Mouse (Mus musculus) kidney, postnatal 0 days (tissue): ENCODE results near the gene Nck1. TPM values are rescaled to one million over a fixed set of nuclear protein-coding genes. Genes with fewer than 3 reads are reported as not detected.
A peak's percentile ranks its signal among the peaks of the same experiment; 100 is the strongest.

ENCODE experiments used
- ATAC-seq: fragments of 200-750 bp; cut with Nextera tagmentation; replicated peaks from 2 replicates; pipeline ENCODE4 v1.8.0; 2017; ENCODE audit warnings: low read depth, moderate number of reproducible peaks, moderate TSS enrichment, moderate library complexity; ENCODE audit not compliant: low FRiP score
- DNase-seq: peaks from one replicate; pipeline ENCODE4 v3.0.0-alpha.2; 2016; ENCODE audit warnings: low spot score
- H3K27ac ChIP-seq: fragments of 300-500 bp; sonication (generic); 2 replicates; pipeline ENCODE4 v1.5.1; 2014; ENCODE audit warnings: mild to moderate bottlenecking
- H3K27me3 ChIP-seq: fragments of 300-500 bp; sonication (generic); 2 replicates; pipeline ENCODE4 v1.6.1; 2014; ENCODE audit warnings: low read length, mixed read lengths; ENCODE audit not compliant: insufficient read depth
- H3K36me3 ChIP-seq: fragments of 300-500 bp; sonication (generic); 2 replicates; pipeline ENCODE4 v1.6.1; 2014; ENCODE audit warnings: low read length, mixed read lengths; ENCODE audit not compliant: insufficient read depth
- H3K4me1 ChIP-seq: fragments of 300-500 bp; sonication (generic); replicated peaks from 2 replicates; pipeline ENCODE4 v1.6.1; 2014; ENCODE audit warnings: antibody characterized with exemption, low read length, mixed read lengths; ENCODE audit not compliant: insufficient read depth
- H3K4me2 ChIP-seq: fragments of 300-500 bp; sonication (generic); 2 replicates; pipeline ENCODE4 v1.6.1; 2014; ENCODE audit warnings: mild to moderate bottlenecking, low read length, moderate library complexity, mixed read lengths
- H3K4me3 ChIP-seq: fragments of 300-500 bp; sonication (generic); replicated peaks from 2 replicates; pipeline ENCODE4 v1.5.1; 2014; ENCODE audit warnings: low read depth, low read length
- H3K9ac ChIP-seq: fragments of 300-500 bp; sonication (generic); 2 replicates; pipeline ENCODE4 v1.6.1; 2014; ENCODE audit warnings: low read depth, low read length
- H3K9me3 ChIP-seq: fragments of 300-500 bp; sonication (generic); replicated peaks from 2 replicates; pipeline ENCODE4 v1.6.1; 2016; ENCODE audit warnings: low read length, inconsistent platforms, mixed read lengths
- CTCF ChIP-seq: IDR thresholded peaks from 2 replicates; pipeline ENCODE4 v1.5.1; 2016; ENCODE audit warnings: antibody characterized with exemption, low read depth, mild to moderate bottlenecking, moderate library complexity
- WGBS: fragments of 180-500 bp; shearing (Covaris S2); extraction: QIAGEN DNeasy Blood & Tissue Kit; methylation state at CpG from one replicate; pipeline ENCODE4 v1.1.7; 2014; 5-methylcytosine and 5-hydroxymethylcytosine counted together
- polyA plus RNA-seq: library from polyadenylated mRNA; unstranded; fragments of >200 nt; fragmentation: Nextera tagmentation; extraction: Ambion mirVana; gene quantifications from 2 replicates; pipeline ENCODE4 v1.2.1, GENCODE M21; 2015

Nck1 gene
- polyA plus RNA-seq, 1 experiment from 2014 or later: 75.8 TPM

DNA sequence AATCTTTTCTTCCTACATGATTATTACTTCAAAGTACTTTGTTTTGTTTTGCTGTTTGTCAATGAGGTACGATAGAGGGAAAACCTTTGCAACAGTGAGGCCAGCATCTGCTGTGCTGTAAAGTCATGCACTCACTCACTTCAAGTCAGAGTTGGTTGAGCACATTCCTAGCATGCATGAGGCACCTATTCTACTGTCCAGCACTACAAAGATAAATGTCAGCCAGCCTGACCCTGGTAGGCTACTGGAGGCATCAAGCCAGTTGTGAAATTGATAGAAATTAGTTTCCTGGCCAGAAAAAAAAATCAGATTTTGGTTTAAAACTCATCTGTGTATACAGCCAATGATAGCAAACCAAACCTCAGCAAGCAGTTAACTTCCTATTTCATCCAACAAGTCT, 54.5 kb downstream of the Nck1 start:
- 55% methylated on average over 1 of the region's 1 CpGs for WGBS
- no peak for DNase-seq
- no peak overlapping the region for H3K27ac ChIP-seq

DNA sequence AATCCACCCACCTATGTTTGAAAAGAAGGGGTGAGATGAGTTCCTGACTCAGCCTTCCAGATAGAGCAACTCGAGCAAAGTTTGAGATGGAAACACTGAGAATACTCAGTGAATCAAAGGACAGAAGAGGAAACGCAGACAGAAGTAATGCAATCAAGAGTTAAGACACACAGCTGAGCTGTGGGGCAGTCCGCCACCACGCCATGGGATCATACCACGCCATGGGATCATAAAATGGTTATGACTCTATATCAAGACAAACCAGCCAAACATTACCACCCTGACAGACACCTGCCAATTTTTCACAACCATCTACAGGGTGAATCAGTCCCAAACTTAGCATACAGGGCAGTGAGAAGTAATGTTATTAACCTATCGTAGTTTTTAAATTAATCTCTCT, 57.0 kb downstream of the Nck1 start:
- no peak for ATAC-seq
- Histone ChIP-seq H3K27me3 (no peaks in the 10 kb centered on the region), H3K4me2 (no peak overlapping the region)

More for the DNA sequence above, 54.5 kb downstream of the Nck1 start:
- no peak overlapping the region for H3K9ac ChIP-seq
- H3K4me3 ChIP-seq: no peak overlapping the region
- TF ChIP-seq CTCF: no peak
- no peaks in the 10 kb centered on the region for H3K9me3 ChIP-seq
- no peak for ATAC-seq
- H3K27me3 ChIP-seq: no peaks in the 10 kb centered on the region
- no peaks in the 10 kb centered on the region for H3K36me3 ChIP-seq
- no peak overlapping the region for H3K4me2 ChIP-seq
- H3K4me1 ChIP-seq: peaks cover 4% of the 10 kb centered on the region; the same call in 1 of the 2 replicates

DNA sequence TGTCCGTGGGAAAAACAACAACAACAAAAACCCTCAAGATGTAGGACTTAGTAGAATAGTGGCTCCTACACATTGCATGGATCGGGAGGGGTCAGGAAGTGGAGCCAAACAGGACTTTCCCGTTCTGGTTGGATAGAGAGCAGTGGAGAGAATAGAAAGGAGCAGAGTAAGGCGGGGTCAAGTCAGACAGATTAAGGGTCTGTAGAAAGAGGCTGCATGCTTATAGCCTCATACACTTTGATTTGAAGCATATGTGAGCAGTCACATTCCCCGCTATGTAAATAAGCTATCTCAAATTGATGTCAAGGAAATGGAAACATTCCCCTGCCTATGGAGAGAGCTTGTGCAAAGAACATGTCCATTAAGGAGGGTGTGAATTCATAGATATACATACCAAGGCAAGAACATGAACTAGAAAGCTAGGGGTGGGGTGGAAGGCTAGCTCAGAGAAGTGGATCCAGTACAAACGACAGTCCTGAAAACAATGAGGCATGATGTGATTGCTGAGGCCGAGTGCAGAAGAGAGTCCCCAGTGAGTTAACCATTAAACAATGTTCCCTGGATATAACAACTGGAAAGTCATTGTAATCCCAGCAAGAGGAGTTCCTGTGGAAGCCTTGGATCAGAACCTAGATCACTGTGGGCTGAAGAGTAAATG, 57.7 kb downstream of the Nck1 start:
- DNase-seq (peak; percentile 74), ATAC-seq (no peak; the same call in 1 of the 2 replicates)
- peak overlapping the region; percentile 42; the same call in 1 of the 2 replicates for H3K27ac ChIP-seq
- no peak for TF ChIP-seq CTCF
- no peaks in the 10 kb centered on the region for H3K36me3 ChIP-seq
- WGBS: 38% methylated on average over 7 of the region's 7 CpGs
- H3K9ac ChIP-seq: no peak overlapping the region
- H3K9me3 ChIP-seq: no peaks in the 10 kb centered on the region
- H3K4me2 ChIP-seq: no peak overlapping the region
- no peak overlapping the region for H3K4me3 ChIP-seq
- H3K4me1 ChIP-seq: peaks cover 4% of the 10 kb centered on the region; the same call in 1 of the 2 replicates
- no peaks in the 10 kb centered on the region for H3K27me3 ChIP-seq

More for the DNA sequence above, 57.0 kb downstream of the Nck1 start:
- DNase-seq: no peak
- no peaks in the 10 kb centered on the region for H3K36me3 ChIP-seq
- H3K27ac ChIP-seq: no peak overlapping the region
- H3K4me3 ChIP-seq: no peak overlapping the region
- TF ChIP-seq CTCF: no peak
- 95% methylated on average over 6 of the region's 6 CpGs for WGBS
- peaks cover 4% of the 10 kb centered on the region; the same call in 1 of the 2 replicates for H3K4me1 ChIP-seq
- H3K9me3 ChIP-seq: no peaks in the 10 kb centered on the region
- no peak overlapping the region for H3K9ac ChIP-seq

DNA sequence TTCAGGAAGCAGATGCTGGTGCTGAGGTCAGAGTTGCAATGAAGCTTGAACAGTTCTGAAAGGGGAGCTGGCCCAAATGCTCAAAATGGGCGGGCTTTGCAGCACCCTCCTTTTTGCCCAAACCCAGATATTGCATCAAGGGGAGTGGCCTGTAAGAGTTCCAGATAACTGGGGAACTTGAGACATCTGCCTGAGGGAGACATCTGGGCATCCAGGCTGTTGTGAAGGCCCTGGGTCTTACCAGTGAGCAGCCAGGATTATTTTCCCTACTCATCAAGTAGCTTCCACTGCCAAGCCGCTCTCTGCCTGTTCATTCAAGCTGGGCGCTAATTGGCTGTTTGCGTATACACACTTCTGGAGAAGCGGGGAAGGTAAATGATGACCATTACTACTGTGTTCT, 59.5 kb downstream of the Nck1 start, which contains the start of gene Il20rb:
Gene Il20rb (minus strand): TSS at position 358 of the 400 bp plus-strand sequence.
- no peak for DNase-seq
- Histone ChIP-seq H3K9ac (no peak within 1 kb of the TSS), H3K4me1 (peaks cover 4% of the 10 kb centered on the region; the same call in 1 of the 2 replicates), H3K27ac (no peak within 1 kb of the TSS), H3K4me3 (no peak within 1 kb of the TSS), H3K36me3 (no peaks in the 10 kb centered on the region), H3K27me3 (no peaks in the 10 kb centered on the region), H3K9me3 (no peaks in the 10 kb centered on the region), H3K4me2 (no peak within 1 kb of the TSS)
- TF ChIP-seq CTCF: no peak
- 89% methylated on average over 5 of the region's 5 CpGs for WGBS
- ATAC-seq: no peak

DNA sequence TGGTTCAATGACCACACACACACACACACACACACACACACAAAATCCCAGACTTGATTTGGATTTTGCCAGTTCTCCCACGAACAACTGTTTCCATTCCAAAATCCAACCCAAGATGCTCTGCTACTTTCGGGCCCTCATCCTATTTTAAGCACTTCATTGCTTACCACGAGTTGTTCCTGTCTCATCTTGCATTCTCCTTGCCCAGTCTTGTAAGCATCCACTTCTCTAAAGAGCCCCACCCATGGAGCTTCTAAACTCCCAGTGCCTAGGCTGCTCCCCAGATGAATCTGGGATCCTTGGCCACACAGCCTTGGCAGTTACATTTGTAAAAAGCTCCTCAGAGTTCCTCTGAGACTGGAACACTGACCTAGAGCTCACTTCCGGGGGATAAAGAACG, 62.6 kb downstream of the Nck1 start:
- no peak for TF ChIP-seq CTCF
- Histone ChIP-seq H3K9ac (no peak overlapping the region), H3K27ac (no peak overlapping the region), H3K4me3 (no peak overlapping the region), H3K27me3 (no peaks in the 10 kb centered on the region), H3K36me3 (no peaks in the 10 kb centered on the region), H3K4me1 (peaks cover 2% of the 10 kb centered on the region; the same call in 1 of the 2 replicates), H3K4me2 (no peak overlapping the region), H3K9me3 (no peaks in the 10 kb centered on the region)
- DNase-seq (no peak), ATAC-seq (no peak)
- 84% methylated on average over 5 of the region's 5 CpGs for WGBS

DNA sequence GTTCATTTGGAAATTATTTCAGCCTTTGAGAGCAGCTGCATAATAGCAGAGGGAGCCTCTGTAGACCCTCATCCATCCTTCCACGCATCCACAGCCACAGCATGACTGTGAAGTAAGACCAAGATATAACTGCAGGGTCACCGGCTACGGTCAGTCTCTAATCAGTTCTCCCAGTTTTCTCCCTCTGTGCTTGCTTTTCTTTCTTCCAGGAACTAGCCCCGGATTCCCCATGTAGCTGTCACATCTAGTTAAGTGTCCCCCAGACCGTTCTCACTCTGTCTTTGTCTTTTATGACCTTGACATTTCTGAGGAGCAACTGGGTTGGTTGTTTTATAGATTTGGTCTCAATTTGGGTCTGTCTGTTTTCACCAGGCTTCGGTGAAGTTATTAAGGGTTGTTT, 64.3 kb downstream of the Nck1 start:
- Histone ChIP-seq H3K4me2 (no peak overlapping the region), H3K27me3 (no peaks in the 10 kb centered on the region), H3K9ac (no peak overlapping the region), H3K4me1 (no peaks in the 10 kb centered on the region), H3K9me3 (no peaks in the 10 kb centered on the region), H3K36me3 (no peaks in the 10 kb centered on the region), H3K4me3 (no peak overlapping the region), H3K27ac (no peak overlapping the region)
- DNase-seq (no peak), ATAC-seq (no peak)
- WGBS: 57% methylated on average over 6 of the region's 6 CpGs
- TF ChIP-seq CTCF: no peak
